Mouse (Mus musculus) heart, embryonic 10.5 days (tissue): Measurements from ENCODE around the gene Tsc22d1. TPM values are rescaled to one million over a fixed set of nuclear protein-coding genes. Genes with fewer than 3 reads are reported as not detected.
A peak's percentile ranks its signal among the peaks of the same experiment; 100 is the strongest.

ENCODE experiments used
- DNase-seq: peaks from one replicate; pipeline ENCODE4 v3.0.0-alpha.2; 2017; ENCODE audit warnings: low spot score
- H3K27ac ChIP-seq: fragments of 300-500 bp; sonication (generic); 2 replicates; pipeline ENCODE4 v1.5.1; 2016; ENCODE audit warnings: mild to moderate bottlenecking
- H3K27me3 ChIP-seq: fragments of 300-500 bp; sonication (generic); 2 replicates; pipeline ENCODE4 v1.6.1; 2016; ENCODE audit warnings: mild to moderate bottlenecking; ENCODE audit not compliant: poor library complexity, insufficient read depth, severe bottlenecking
- H3K36me3 ChIP-seq: fragments of 300-500 bp; sonication (generic); 2 replicates; pipeline ENCODE4 v1.6.1; 2016; ENCODE audit warnings: mild to moderate bottlenecking, moderate library complexity
- H3K4me1 ChIP-seq: fragments of 300-500 bp; sonication (generic); 2 replicates; pipeline ENCODE4 v1.6.1; 2016; ENCODE audit warnings: mild to moderate bottlenecking
- H3K4me3 ChIP-seq: fragments of 300-500 bp; sonication (generic); 2 replicates; pipeline ENCODE4 v1.5.1; 2016; ENCODE audit warnings: mild to moderate bottlenecking, moderate library complexity
- H3K9me3 ChIP-seq: fragments of 300-500 bp; sonication (generic); 2 replicates; pipeline ENCODE4 v1.6.1; 2016; ENCODE audit warnings: mild to moderate bottlenecking, moderate library complexity
- WGBS: fragments of 180-500 bp; shearing (Covaris S2); methylation state at CpG from one replicate; pipeline ENCODE4 v1.1.7; 2016; 5-methylcytosine and 5-hydroxymethylcytosine counted together
- polyA plus RNA-seq: library from polyadenylated mRNA; unstranded; fragments of >200 nt; fragmentation: Nextera tagmentation; extraction: Ambion mirVana; gene quantifications from 2 replicates; pipeline ENCODE4 v1.2.1, GENCODE M21; 2016

The Tsc22d1 gene
- polyA plus RNA-seq, 1 experiment from 2014 or later: 371 TPM

GRCm38 (mm10) chr14:76532257-76533169 is 117.8 kb downstream of the Tsc22d1 start:
- 18% methylated on average over 20 of the region's 20 CpGs for WGBS
- peaks cover 63% of the 10 kb centered on the region for H3K4me1 ChIP-seq
- H3K4me3 ChIP-seq: peak overlapping the region; percentile 48

DNA sequence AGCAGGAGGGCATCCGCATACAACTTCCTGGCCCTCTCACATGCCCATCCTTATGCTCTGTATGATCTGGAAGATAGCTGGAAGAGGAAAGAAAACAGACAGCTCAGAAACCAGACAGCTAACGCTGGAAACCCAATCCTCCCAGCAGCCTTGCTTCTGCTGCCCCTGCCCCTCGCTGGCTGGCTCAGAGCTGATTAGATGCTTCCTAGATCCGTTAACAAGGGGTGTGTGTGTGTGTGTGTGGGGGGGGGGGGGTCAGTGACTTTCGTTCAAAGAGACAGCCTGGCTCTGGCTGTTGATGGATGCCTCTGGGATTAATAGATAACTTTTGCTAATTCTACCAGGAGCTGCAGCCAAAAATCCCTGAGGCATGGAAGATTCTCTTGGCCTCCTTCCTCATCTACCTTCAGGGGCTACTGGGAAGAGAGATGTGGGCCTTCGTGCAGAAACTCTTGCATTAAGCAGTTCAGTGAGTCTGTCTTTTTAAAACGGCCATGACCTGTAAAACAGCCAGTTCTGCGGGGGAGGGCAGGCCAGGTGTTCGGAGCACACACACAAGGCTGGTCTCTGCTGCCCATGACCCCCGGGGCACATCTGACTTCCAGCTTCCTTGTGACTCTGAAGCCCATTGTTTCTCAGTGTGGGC is 118.5 kb downstream of the Tsc22d1 start:
- H3K4me3 ChIP-seq: peak overlapping the region; percentile 48
- no peaks in the 10 kb centered on the region for H3K9me3 ChIP-seq
- H3K4me1 ChIP-seq: peaks cover 60% of the 10 kb centered on the region
- peak; percentile 87 for DNase-seq
- 14% methylated on average over 10 of the region's 10 CpGs for WGBS
- peak overlapping the region; percentile 92 for H3K27ac ChIP-seq
- no peaks in the 10 kb centered on the region for H3K27me3 ChIP-seq
- no peaks in the 10 kb centered on the region for H3K36me3 ChIP-seq

More at GRCm38 (mm10) chr14:76532257-76533169, 117.8 kb downstream of the Tsc22d1 start:
- Histone ChIP-seq H3K27me3 (no peaks in the 10 kb centered on the region), H3K36me3 (no peaks in the 10 kb centered on the region), H3K27ac (peak overlapping the region; percentile 92), H3K9me3 (no peaks in the 10 kb centered on the region)
- DNase-seq: peak; percentile 96

GRCm38 (mm10) chr14:76535096-76535495 is 120.3 kb downstream of the Tsc22d1 start:
- WGBS: 76% methylated on average over 1 of the region's 1 CpGs
- Histone ChIP-seq H3K9me3 (no peaks in the 10 kb centered on the region), H3K4me3 (no peak overlapping the region), H3K36me3 (no peaks in the 10 kb centered on the region), H3K4me1 (peaks cover 50% of the 10 kb centered on the region), H3K27me3 (no peaks in the 10 kb centered on the region), H3K27ac (peak overlapping the region; percentile 67)
- DNase-seq: no peak

- Histone ChIP-seq H3K9me3 (no peaks in the 10 kb centered on the region), H3K4me3 (no peak overlapping the region), H3K36me3 (no peaks in the 10 kb centered on the region), H3K27ac (peak overlapping the region; percentile 48), H3K4me1 (peaks cover 55% of the 10 kb centered on the region), H3K27me3 (no peaks in the 10 kb centered on the region)
- no peak for DNase-seq
- WGBS: 28% methylated on average over 6 of the region's 6 CpGs
Measured at GRCm38 (mm10) chr14:76536921-76537320, 122.2 kb downstream of the Tsc22d1 start.

DNA sequence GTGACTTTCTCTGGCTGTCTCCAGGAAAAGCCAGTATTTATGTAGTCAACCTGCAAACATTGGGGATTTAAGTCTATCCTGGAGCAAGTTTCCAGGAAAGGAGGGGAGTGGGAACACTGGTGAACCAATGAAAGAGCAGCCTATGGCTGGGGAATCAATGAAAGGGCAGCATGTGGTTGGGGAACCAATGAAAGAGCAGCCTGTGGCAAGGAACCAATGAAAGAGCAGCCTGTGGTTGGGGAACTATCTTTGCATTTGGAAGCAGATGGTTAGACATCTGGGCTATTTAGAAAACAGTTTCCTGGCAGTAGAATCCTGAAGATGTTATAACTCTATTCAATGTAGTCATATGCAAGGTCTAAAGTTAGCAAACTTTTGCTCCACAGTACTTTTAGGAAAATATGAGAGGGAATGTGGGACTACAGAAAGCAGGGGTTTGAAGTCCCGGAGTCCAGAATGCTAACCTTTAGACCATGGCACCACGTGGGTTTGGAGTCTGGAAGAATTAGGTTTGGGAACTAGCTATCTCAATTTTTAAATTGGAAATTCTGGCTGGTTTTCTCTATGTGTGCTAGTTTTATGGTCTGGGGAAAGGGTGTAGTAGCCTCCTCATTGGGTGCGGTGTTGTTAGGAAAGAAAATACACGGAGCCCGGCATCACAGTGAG is 125.4 kb downstream of the Tsc22d1 start:
- no peaks in the 10 kb centered on the region for H3K27me3 ChIP-seq
- H3K27ac ChIP-seq: peak overlapping the region; percentile 81; the same call in 1 of the 2 replicates
- no peaks in the 10 kb centered on the region for H3K9me3 ChIP-seq
- DNase-seq: no peak
- 90% methylated on average over 5 of the region's 5 CpGs for WGBS
- H3K4me3 ChIP-seq: no peak overlapping the region
- H3K4me1 ChIP-seq: peaks cover 51% of the 10 kb centered on the region
- no peaks in the 10 kb centered on the region for H3K36me3 ChIP-seq

- Histone ChIP-seq H3K27ac (peak overlapping the region; percentile 81), H3K4me1 (peaks cover 48% of the 10 kb centered on the region), H3K4me3 (no peak overlapping the region), H3K36me3 (no peaks in the 10 kb centered on the region), H3K9me3 (no peaks in the 10 kb centered on the region), H3K27me3 (no peaks in the 10 kb centered on the region)
- no peak for DNase-seq
- WGBS: 27% methylated on average over 2 of the region's 2 CpGs
Measured at GRCm38 (mm10) chr14:76541341-76541740, 126.6 kb downstream of the Tsc22d1 start.

DNA sequence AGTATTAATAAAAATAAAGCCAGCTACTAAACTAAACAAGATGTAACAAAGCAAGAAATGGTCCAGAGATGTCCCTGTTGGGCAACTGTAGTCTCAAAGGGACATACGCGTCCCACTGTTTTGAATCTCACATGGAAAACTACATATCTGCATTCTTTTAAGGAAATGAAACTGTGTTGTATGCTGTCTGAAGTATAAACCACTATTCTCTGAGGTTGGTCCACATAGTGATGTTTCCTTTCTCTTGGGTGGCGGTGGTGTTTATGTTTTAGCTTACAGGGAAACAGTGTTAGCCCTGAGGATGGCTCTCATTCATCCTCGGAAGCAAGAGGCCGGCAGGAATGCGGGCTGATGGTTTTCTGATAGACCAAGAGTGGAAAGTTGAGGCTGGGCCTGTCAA is 129.4 kb downstream of the Tsc22d1 start:
- H3K27ac ChIP-seq: no peak overlapping the region; the same call in 1 of the 2 replicates
- WGBS: 59% methylated on average over 6 of the region's 6 CpGs
- no peak for DNase-seq
- H3K9me3 ChIP-seq: no peaks in the 10 kb centered on the region
- no peaks in the 10 kb centered on the region for H3K27me3 ChIP-seq
- no peak overlapping the region for H3K4me3 ChIP-seq
- peaks cover 37% of the 10 kb centered on the region for H3K4me1 ChIP-seq
- no peaks in the 10 kb centered on the region for H3K36me3 ChIP-seq

DNA sequence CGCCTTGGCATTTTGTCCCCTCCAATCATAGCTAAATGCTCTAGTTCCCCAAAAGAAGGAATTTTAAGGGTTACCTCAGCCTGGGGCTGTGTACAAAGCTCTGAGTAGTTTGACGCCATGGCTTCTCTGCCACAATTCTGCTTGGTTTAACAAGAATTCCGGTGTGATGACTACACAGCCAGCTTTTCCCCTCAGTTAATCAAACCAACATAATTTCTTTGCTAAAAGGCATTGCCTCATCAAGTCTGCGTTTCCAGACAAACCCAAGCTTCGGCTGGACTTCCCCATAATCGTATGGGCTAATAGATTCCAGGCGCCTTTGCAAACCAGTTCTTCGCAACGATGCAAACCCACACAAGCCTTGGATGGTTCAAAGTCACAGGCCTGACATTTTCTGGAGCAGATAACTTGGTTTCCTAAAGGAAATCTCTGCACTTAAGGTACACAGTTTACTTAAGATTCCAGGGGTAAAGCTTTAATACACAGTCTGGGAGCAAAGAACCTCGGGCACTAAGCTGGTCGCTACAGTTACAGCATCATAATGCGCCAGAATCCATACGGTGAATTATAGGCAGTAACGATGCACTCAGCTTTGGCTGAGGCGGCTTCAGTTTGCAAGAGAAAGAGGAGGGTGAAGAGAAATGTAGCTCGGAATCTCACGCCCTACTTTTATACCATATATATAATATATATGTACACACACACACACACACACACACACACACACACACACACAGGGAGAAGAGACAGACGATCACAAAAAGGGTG is 140.7 kb downstream of the Tsc22d1 start:
- H3K27ac ChIP-seq: peak overlapping the region; percentile 93
- H3K4me1 ChIP-seq: peaks cover 38% of the 10 kb centered on the region
- WGBS: 68% methylated on average over 18 of the region's 18 CpGs
- no peaks in the 10 kb centered on the region for H3K9me3 ChIP-seq
- no peak for DNase-seq
- peaks cover 3% of the 10 kb centered on the region; the same call in 1 of the 2 replicates for H3K27me3 ChIP-seq
- H3K36me3 ChIP-seq: no peaks in the 10 kb centered on the region
- peak overlapping the region; percentile 73 for H3K4me3 ChIP-seq

- peaks cover 46% of the 10 kb centered on the region for H3K4me1 ChIP-seq
- H3K9me3 ChIP-seq: no peaks in the 10 kb centered on the region
- 2% methylated on average over 66 of the region's 67 CpGs for WGBS
Measured at GRCm38 (mm10) chr14:76556031-76556851, 141.5 kb downstream of the Tsc22d1 start.

DNA sequence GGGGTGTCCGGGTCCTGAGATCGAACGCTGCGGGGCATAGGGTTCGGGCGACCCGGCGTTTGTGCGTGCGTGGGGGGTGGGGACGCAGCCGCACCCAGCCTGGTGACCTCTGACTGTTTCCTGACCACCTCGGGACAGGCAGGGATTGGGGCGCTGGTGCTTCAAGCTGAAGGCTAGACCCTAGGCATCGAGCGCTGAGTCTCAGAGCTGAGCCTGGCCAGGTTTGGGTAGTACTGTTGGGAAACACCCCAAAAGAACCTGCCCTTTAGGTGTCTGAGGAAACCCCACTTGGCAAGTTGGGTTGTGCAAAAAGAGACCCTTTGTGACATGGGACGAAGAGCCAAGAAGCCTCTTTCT is 142.1 kb downstream of the Tsc22d1 start, which contains the start of gene Serp2:
Gene Serp2, minus strand, starts transcription at position 38 of the 357 bp plus-strand sequence.
- Histone ChIP-seq H3K36me3 (no peaks in the 10 kb centered on the region), H3K4me3 (peak within 1 kb of the TSS; percentile 73), H3K27me3 (peaks cover 3% of the 10 kb centered on the region; the same call in 1 of the 2 replicates), H3K27ac (peak within 1 kb of the TSS; percentile 93), H3K9me3 (no peaks in the 10 kb centered on the region), H3K4me1 (peaks cover 48% of the 10 kb centered on the region)
- DNase-seq: no peak
- 11% methylated on average over 17 of the region's 17 CpGs for WGBS

More at GRCm38 (mm10) chr14:76556031-76556851, 141.5 kb downstream of the Tsc22d1 start:
- H3K36me3 ChIP-seq: no peaks in the 10 kb centered on the region
- peak overlapping the region; percentile 93 for H3K27ac ChIP-seq
- H3K27me3 ChIP-seq: peaks cover 3% of the 10 kb centered on the region; the same call in 1 of the 2 replicates
- H3K4me3 ChIP-seq: peak overlapping the region; percentile 73
- DNase-seq: no peak
